Mouse (Mus musculus) heart, embryonic 16.5 days (tissue): Measurements from ENCODE around the gene Dusp2. TPM values are rescaled to one million over a fixed set of nuclear protein-coding genes. Genes with fewer than 3 reads are reported as not detected.

ENCODE experiments used
- ATAC-seq: fragments of 200-750 bp; cut with Nextera tagmentation; replicated peaks from 2 replicates; pipeline ENCODE4 v1.8.0; 2017; ENCODE audit warnings: moderate number of reproducible peaks; ENCODE audit not compliant: insufficient read depth, low FRiP score; ENCODE audit errors: extremely low read depth
- H3K27ac ChIP-seq: fragments of 300-500 bp; sonication (generic); 2 replicates; pipeline ENCODE4 v1.5.1; 2014; ENCODE audit warnings: mild to moderate bottlenecking, low read length, control low read depth, moderate library complexity
- H3K27me3 ChIP-seq: fragments of 300-500 bp; sonication (generic); 2 replicates; pipeline ENCODE4 v1.6.1; 2014; ENCODE audit warnings: low read length, mixed read lengths; ENCODE audit not compliant: control insufficient read depth, insufficient read depth
- H3K36me3 ChIP-seq: fragments of 300-500 bp; sonication (generic); 2 replicates; pipeline ENCODE4 v1.6.1; 2014; ENCODE audit not compliant: control insufficient read depth, insufficient read depth
- H3K4me1 ChIP-seq: fragments of 300-500 bp; sonication (generic); 2 replicates; pipeline ENCODE4 v1.6.1; 2014; ENCODE audit warnings: low read length, mixed read lengths; ENCODE audit not compliant: control insufficient read depth, insufficient read depth
- H3K4me2 ChIP-seq: fragments of 300-500 bp; sonication (generic); 2 replicates; pipeline ENCODE4 v1.6.1; 2014; ENCODE audit warnings: low read depth, mild to moderate bottlenecking, control low read depth, low read length
- H3K4me3 ChIP-seq: fragments of 300-500 bp; sonication (generic); 2 replicates; pipeline ENCODE4 v1.5.1; 2014; ENCODE audit warnings: mild to moderate bottlenecking, control low read depth, low read length
- H3K9ac ChIP-seq: fragments of 300-500 bp; sonication (generic); 2 replicates; pipeline ENCODE4 v1.6.1; 2014; ENCODE audit warnings: low read length, control low read depth
- H3K9me3 ChIP-seq: fragments of 300-500 bp; sonication (generic); replicated peaks from 2 replicates; pipeline ENCODE4 v1.6.1; 2016; ENCODE audit warnings: low read length; ENCODE audit not compliant: control insufficient read depth
- WGBS: fragments of 180-500 bp; shearing (Covaris S2); extraction: QIAGEN DNeasy Blood & Tissue Kit; methylation state at CpG from one replicate; pipeline ENCODE4 v1.1.7; 2014; 5-methylcytosine and 5-hydroxymethylcytosine counted together
- polyA plus RNA-seq: library from polyadenylated mRNA; unstranded; fragments of >200 nt; fragmentation: Nextera tagmentation; extraction: Ambion mirVana; gene quantifications from 2 replicates; pipeline ENCODE4 v1.2.1, GENCODE M21; 2015

Gene Dusp2
- polyA plus RNA-seq, 1 experiment from 2014 or later = 18.1 TPM

GRCm38 (mm10) chr2:127367126-127367820 lies 31.3 kb downstream of the Dusp2 start:
- no peak overlapping the region for H3K4me3 ChIP-seq
- H3K27me3 ChIP-seq = peaks cover 42% of the 10 kb centered on the region
- WGBS = 45% methylated on average over 10 of the region's 10 CpGs
- H3K4me1 ChIP-seq = peaks cover 30% of the 10 kb centered on the region
- H3K36me3 ChIP-seq = no peaks in the 10 kb centered on the region
- no peak for ATAC-seq
- H3K27ac ChIP-seq = no peak overlapping the region
- no peaks in the 10 kb centered on the region for H3K9me3 ChIP-seq
- no peak overlapping the region for H3K9ac ChIP-seq
- H3K4me2 ChIP-seq = no peak overlapping the region

- Histone ChIP-seq H3K27me3 (peaks cover 18% of the 10 kb centered on the region), H3K4me1 (peaks cover 21% of the 10 kb centered on the region), H3K9ac (no peak overlapping the region), H3K27ac (no peak overlapping the region), H3K4me2 (no peak overlapping the region), H3K4me3 (no peak overlapping the region), H3K36me3 (no peaks in the 10 kb centered on the region), H3K9me3 (no peaks in the 10 kb centered on the region)
- no peak for ATAC-seq
- WGBS = 63% methylated on average over 5 of the region's 5 CpGs
Observed at GRCm38 (mm10) chr2:127369703-127370376, 33.9 kb downstream of the Dusp2 start.

- WGBS = 20% methylated on average over 9 of the region's 9 CpGs
- Histone ChIP-seq H3K4me2 (peak overlapping the region; percentile 35), H3K4me1 (peaks cover 29% of the 10 kb centered on the region), H3K9ac (peak overlapping the region; percentile 54), H3K4me3 (no peak overlapping the region), H3K27me3 (peaks cover 9% of the 10 kb centered on the region), H3K9me3 (no peaks in the 10 kb centered on the region), H3K36me3 (no peaks in the 10 kb centered on the region), H3K27ac (peak overlapping the region; percentile 68)
- 0 out of 2 replicates have a peak, but pooled peaks have one; percentile 15 for ATAC-seq
Observed at GRCm38 (mm10) chr2:127370561-127371483, 34.9 kb downstream of the Dusp2 start.

- Histone ChIP-seq H3K27me3 (peaks cover 2% of the 10 kb centered on the region), H3K4me3 (no peak overlapping the region), H3K9ac (peak overlapping the region; percentile 54), H3K27ac (no peak overlapping the region), H3K36me3 (no peaks in the 10 kb centered on the region), H3K4me2 (no peak overlapping the region), H3K9me3 (no peaks in the 10 kb centered on the region), H3K4me1 (peaks cover 30% of the 10 kb centered on the region)
- ATAC-seq = peak; percentile 41; the same call in 1 of the 2 replicates
- 86% methylated on average over 1 of the region's 1 CpGs for WGBS
Observed at GRCm38 (mm10) chr2:127371484-127371861, 35.5 kb downstream of the Dusp2 start.

DNA sequence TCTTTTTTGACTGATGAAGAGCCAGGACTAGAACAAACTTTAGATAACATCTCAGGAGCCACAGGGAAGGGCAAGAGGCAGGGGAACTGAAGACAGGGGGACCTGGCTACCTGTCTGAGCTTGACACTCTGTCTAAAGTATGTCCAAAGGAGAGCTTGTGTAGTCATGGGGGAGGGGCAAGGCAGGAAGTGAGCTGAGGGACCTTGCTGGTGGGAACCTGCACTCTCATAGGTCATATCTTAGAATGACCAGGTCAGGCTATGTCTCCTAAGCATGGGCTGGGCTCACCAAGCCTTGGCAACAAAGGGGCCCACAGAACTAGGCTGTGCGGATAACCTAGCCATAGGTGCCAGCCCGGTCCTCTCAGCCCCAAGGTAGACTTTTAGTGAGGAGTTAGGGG lies 36.1 kb downstream of the Dusp2 start:
- Histone ChIP-seq H3K27ac (no peak overlapping the region), H3K36me3 (no peaks in the 10 kb centered on the region), H3K4me2 (no peak overlapping the region), H3K4me3 (no peak overlapping the region), H3K27me3 (no peaks in the 10 kb centered on the region; the same call in none of the 2 replicates), H3K9ac (no peak overlapping the region), H3K4me1 (peaks cover 30% of the 10 kb centered on the region), H3K9me3 (no peaks in the 10 kb centered on the region)
- ATAC-seq = no peak
- WGBS = 95% methylated on average over 2 of the region's 2 CpGs

- H3K36me3 ChIP-seq = no peaks in the 10 kb centered on the region
- peaks cover 39% of the 10 kb centered on the region for H3K4me1 ChIP-seq
- no peaks in the 10 kb centered on the region for H3K9me3 ChIP-seq
- H3K27me3 ChIP-seq = no peaks in the 10 kb centered on the region
- no peak overlapping the region for H3K4me2 ChIP-seq
- ATAC-seq = no peak
- no peak overlapping the region for H3K4me3 ChIP-seq
- H3K9ac ChIP-seq = no peak overlapping the region
- no peak overlapping the region for H3K27ac ChIP-seq
- WGBS = 77% methylated on average over 3 of the region's 3 CpGs
Observed at GRCm38 (mm10) chr2:127374131-127374530, 38.2 kb downstream of the Dusp2 start.

DNA sequence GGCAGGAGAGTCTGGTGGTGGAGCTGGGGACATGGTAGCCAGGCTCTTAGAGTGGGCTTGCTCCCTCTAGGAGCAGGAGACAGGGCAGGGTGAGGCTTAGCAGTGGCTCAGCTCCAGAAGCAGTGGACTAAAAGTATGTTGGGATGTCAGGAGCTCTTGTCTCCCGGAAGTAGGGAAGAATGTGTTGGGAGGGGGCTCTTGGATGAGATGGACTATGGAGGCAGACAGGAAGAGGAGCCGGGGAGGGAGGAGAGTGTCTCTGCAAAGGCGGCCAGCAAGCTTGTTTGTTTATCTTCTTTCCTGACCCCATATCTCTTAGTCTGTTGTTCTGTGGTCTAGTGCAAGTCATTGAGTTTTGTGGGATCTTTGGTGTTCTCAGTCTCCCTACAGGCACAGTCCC lies 39.1 kb downstream of the Dusp2 start:
- Histone ChIP-seq H3K9me3 (no peaks in the 10 kb centered on the region), H3K27ac (no peak overlapping the region), H3K4me3 (no peak overlapping the region), H3K27me3 (no peaks in the 10 kb centered on the region), H3K36me3 (no peaks in the 10 kb centered on the region), H3K4me1 (peaks cover 42% of the 10 kb centered on the region), H3K9ac (no peak overlapping the region), H3K4me2 (no peak overlapping the region)
- 41% methylated on average over 3 of the region's 3 CpGs for WGBS
- ATAC-seq = no peak

- Histone ChIP-seq H3K27me3 (no peaks in the 10 kb centered on the region), H3K9ac (no peak overlapping the region; the same call in 1 of the 2 replicates), H3K36me3 (no peaks in the 10 kb centered on the region), H3K4me3 (no peak overlapping the region), H3K4me2 (no peak overlapping the region), H3K4me1 (peaks cover 36% of the 10 kb centered on the region), H3K9me3 (no peaks in the 10 kb centered on the region), H3K27ac (no peak overlapping the region)
- 39% methylated on average over 7 of the region's 7 CpGs for WGBS
- ATAC-seq = no peak
Observed at GRCm38 (mm10) chr2:127375759-127376341, 39.9 kb downstream of the Dusp2 start.
